Mouse (Mus musculus) hindbrain, embryonic 13.5 days (tissue): ENCODE results near the gene Tanc2. TPM values are rescaled to one million over a fixed set of nuclear protein-coding genes. Genes with fewer than 3 reads are reported as not detected.

ENCODE experiments used
- ATAC-seq: fragments of 200-750 bp; cut with Nextera tagmentation; 2 replicates; pipeline ENCODE4 v1.8.0; 2017; ENCODE audit warnings: moderate TSS enrichment; ENCODE audit not compliant: low FRiP score
- H3K27ac ChIP-seq: fragments of 300-500 bp; sonication (generic); 2 replicates; pipeline ENCODE4 v1.5.1; 2015; ENCODE audit warnings: inconsistent platforms, mild to moderate bottlenecking, moderate library complexity
- H3K27me3 ChIP-seq: fragments of 300-500 bp; sonication (generic); 2 replicates; pipeline ENCODE4 v1.6.1; 2015; ENCODE audit warnings: mild to moderate bottlenecking, inconsistent platforms
- H3K36me3 ChIP-seq: fragments of 300-500 bp; sonication (generic); 2 replicates; pipeline ENCODE4 v1.6.1; 2015; ENCODE audit warnings: mild to moderate bottlenecking, inconsistent platforms
- H3K4me1 ChIP-seq: fragments of 300-500 bp; sonication (generic); replicated peaks from 2 replicates; pipeline ENCODE4 v1.6.1; 2015; ENCODE audit warnings: inconsistent platforms
- H3K4me2 ChIP-seq: fragments of 300-500 bp; sonication (generic); 2 replicates; pipeline ENCODE4 v1.6.1; 2015; ENCODE audit warnings: inconsistent platforms, mild to moderate bottlenecking, moderate library complexity
- H3K4me3 ChIP-seq: fragments of 300-500 bp; sonication (generic); 2 replicates; pipeline ENCODE4 v1.5.1; 2015; ENCODE audit warnings: mild to moderate bottlenecking, inconsistent platforms
- H3K9ac ChIP-seq: fragments of 300-500 bp; sonication (generic); 2 replicates; pipeline ENCODE4 v1.6.1; 2015; ENCODE audit warnings: mild to moderate bottlenecking, inconsistent platforms
- H3K9me3 ChIP-seq: fragments of 300-500 bp; sonication (generic); 2 replicates; pipeline ENCODE4 v1.6.1; 2016; ENCODE audit warnings: inconsistent platforms
- WGBS: fragments of 180-500 bp; shearing (Covaris S2); methylation state at CpG from one replicate; pipeline ENCODE4 v1.1.7; 2015; 5-methylcytosine and 5-hydroxymethylcytosine counted together
- polyA plus RNA-seq: library from polyadenylated mRNA; unstranded; fragments of >200 nt; fragmentation: Nextera tagmentation; extraction: Ambion mirVana; gene quantifications from 2 replicates; pipeline ENCODE4 v1.2.1, GENCODE M21; 2015

Gene Tanc2
- polyA plus RNA-seq, 1 experiment from 2014 or later, result 34.8 TPM

DNA sequence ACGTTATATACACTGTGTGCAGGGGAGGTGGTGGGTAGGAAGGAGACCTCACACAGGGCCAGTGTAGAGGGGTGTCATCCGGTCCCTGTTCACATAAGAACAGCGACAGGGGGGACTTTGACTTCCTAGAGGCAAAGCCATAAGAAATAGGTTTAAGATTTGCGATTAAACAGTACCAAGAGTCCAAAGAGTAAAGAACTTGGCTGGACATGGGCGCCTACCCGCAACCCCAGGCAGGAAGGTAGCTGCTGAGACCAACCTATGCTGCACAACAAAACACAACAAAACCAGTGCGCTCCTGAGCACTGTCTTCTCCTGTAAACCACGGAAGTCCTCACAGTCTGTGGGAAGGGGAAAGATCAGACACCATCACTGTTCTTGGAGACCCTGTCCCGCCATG lies 362.3 kb downstream of the Tanc2 start:
- no peaks in the 10 kb centered on the region for H3K9me3 ChIP-seq
- H3K9ac ChIP-seq, result no peak overlapping the region
- H3K4me1 ChIP-seq, result no peaks in the 10 kb centered on the region
- H3K4me3 ChIP-seq, result no peak overlapping the region
- no peak for ATAC-seq
- no peaks in the 10 kb centered on the region for H3K36me3 ChIP-seq
- 88% methylated on average over 9 of the region's 9 CpGs for WGBS
- H3K27ac ChIP-seq, result no peak overlapping the region
- H3K27me3 ChIP-seq, result 0 out of 2 replicates have a peak, but pooled peaks cover 3% of the 10 kb centered on the region
- H3K4me2 ChIP-seq, result no peak overlapping the region

DNA sequence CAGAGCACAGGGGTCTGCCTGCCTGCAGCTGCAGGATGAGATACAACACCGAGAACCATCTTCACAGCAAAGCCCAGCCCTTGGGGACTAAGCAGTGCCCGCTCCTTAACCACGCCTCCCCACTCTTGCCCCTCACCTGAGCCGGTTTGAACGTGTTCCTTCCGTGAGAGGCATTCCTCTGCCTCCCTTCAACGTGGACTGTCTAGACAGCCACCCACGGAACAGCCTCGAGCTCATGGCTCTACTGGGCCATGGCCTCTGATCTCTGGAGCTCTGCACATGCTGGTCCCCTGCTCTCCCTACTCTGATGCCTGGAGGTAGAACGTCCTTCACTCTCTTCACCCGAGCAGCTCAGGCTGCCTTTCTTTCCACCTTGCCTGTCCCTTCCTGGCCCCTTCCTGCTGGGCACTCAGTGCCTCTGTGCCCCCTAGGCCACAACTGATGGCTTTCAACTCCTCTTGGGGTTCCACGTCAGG lies 363.2 kb downstream of the Tanc2 start, which contains the start of gene Cyb561:
TSS of gene Cyb561 (minus strand) at position 426 of the 476 bp plus-strand sequence.
- H3K9ac ChIP-seq, result no peak within 1 kb of the TSS
- no peaks in the 10 kb centered on the region for H3K4me1 ChIP-seq
- no peaks in the 10 kb centered on the region for H3K9me3 ChIP-seq
- no peak for ATAC-seq
- no peaks in the 10 kb centered on the region for H3K36me3 ChIP-seq
- no peak within 1 kb of the TSS for H3K4me2 ChIP-seq
- H3K27ac ChIP-seq, result no peak within 1 kb of the TSS
- 0 out of 2 replicates have a peak, but pooled peaks cover 3% of the 10 kb centered on the region for H3K27me3 ChIP-seq
- no peak within 1 kb of the TSS for H3K4me3 ChIP-seq
- WGBS, result 84% methylated on average over 12 of the region's 12 CpGs

DNA sequence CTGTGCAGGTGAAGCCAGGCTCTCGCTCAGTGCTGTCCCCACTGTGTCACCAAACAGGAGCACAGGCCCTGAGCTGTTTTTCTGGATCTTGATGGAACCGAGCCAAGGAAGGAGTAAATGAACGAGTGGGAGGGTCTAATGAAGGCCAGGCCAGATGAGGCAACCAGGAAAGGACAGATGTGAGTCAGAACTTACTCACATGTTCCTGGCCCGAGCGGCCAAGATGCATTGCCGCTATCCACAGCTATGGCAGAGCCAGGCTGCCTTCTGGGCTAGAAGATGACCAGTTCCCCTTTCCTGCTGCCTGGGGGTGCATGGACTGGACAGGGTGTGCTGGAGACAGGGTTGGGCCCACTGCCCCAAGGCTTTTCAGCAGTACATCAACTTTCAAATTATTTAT lies 363.6 kb downstream of the Tanc2 start:
- Histone ChIP-seq H3K9me3 (no peaks in the 10 kb centered on the region), H3K4me3 (no peak overlapping the region), H3K4me1 (no peaks in the 10 kb centered on the region), H3K27me3 (0 out of 2 replicates have a peak, but pooled peaks cover 3% of the 10 kb centered on the region), H3K36me3 (no peaks in the 10 kb centered on the region), H3K4me2 (no peak overlapping the region), H3K27ac (no peak overlapping the region), H3K9ac (no peak overlapping the region)
- ATAC-seq, result no peak
- WGBS, result 83% methylated on average over 6 of the region's 6 CpGs

DNA sequence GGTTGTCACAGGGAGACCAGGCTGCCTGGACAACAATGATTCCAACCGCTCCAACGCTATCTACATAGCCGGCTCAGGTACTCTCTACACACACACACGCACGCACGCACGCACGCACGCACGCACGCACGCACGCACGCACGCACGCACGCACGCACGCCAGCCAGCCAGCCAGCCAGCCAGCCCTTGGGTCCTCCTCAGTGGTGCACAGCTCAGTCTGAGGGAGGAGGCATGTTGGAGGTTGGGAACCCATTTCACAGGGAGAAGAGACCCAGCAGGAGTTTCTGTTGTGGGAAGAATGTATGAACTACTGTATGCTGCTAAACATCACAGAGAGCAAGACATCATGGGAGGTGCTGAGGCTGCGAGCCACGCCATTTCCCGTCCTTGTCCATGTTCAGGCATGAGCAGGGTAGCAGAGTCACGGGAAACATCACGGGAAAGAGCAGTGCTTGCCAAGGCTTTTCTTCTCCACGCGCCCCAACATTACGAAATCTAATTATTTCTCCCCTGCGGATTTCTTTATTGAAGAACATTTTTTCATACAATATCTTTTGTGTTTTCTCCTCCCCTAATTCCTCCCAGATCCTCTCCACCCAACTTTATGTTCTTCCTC lies 366.1 kb downstream of the Tanc2 start:
- 90% methylated on average over 28 of the region's 28 CpGs for WGBS

DNA sequence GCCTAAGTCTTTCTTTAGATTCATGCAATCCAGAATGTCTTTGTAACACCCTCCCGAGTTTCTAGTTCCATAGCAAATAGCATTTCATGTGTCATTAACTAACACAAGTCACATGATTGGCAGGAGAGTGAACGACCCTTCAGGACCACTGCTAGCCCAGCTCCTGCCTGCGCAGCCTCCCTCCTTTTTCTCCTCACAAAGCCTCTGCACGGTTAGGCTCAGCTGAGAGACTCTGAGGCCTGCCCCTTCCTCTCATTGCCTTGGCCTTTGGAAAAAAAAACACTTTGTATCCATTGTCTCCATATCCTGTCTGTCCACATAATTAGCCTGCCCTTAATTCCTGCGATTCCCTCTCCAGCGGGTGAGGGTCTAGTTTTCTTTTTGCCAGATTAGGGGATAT lies 367.7 kb downstream of the Tanc2 start:
- WGBS, result 41% methylated on average over 6 of the region's 6 CpGs

More for the DNA sequence above, 366.1 kb downstream of the Tanc2 start:
- 0 out of 2 replicates have a peak, but pooled peaks cover 3% of the 10 kb centered on the region for H3K4me1 ChIP-seq
- no peak overlapping the region for H3K9ac ChIP-seq
- no peak overlapping the region for H3K4me3 ChIP-seq
- H3K9me3 ChIP-seq, result no peaks in the 10 kb centered on the region
- H3K27me3 ChIP-seq, result no peaks in the 10 kb centered on the region
- H3K27ac ChIP-seq, result no peak overlapping the region
- H3K4me2 ChIP-seq, result no peak overlapping the region
- H3K36me3 ChIP-seq, result no peaks in the 10 kb centered on the region
- no peak for ATAC-seq

DNA sequence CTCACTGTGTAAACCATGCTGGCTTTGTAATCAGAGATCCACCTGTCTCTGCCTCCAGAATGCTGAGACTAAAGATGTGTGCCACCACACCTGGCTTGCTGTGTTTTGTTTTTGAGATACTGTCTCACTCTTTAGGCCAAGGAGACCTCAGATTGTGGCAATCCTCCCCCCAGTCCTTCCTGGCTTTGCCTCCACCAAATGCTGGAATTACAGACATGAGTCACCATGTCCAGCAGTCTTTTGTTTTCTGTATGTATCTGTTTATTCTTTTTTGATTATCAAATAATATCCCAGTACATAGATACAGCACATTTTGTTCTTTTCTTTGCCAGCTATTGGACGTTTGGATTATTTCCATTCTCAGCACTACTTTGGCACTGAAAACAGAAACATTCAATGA lies 368.8 kb downstream of the Tanc2 start:
- 67% methylated on average over 1 of the region's 1 CpGs for WGBS
- ATAC-seq, result no peak
- no peak overlapping the region for H3K9ac ChIP-seq
- H3K9me3 ChIP-seq, result no peaks in the 10 kb centered on the region
- no peak overlapping the region for H3K4me2 ChIP-seq
- no peak overlapping the region for H3K4me3 ChIP-seq
- no peaks in the 10 kb centered on the region for H3K36me3 ChIP-seq
- H3K27ac ChIP-seq, result no peak overlapping the region
- H3K4me1 ChIP-seq, result 0 out of 2 replicates have a peak, but pooled peaks cover 3% of the 10 kb centered on the region
- no peaks in the 10 kb centered on the region for H3K27me3 ChIP-seq

More for the DNA sequence above, 367.7 kb downstream of the Tanc2 start:
- Histone ChIP-seq H3K36me3 (no peaks in the 10 kb centered on the region), H3K27ac (no peak overlapping the region), H3K9ac (no peak overlapping the region), H3K27me3 (no peaks in the 10 kb centered on the region), H3K4me3 (no peak overlapping the region), H3K4me1 (0 out of 2 replicates have a peak, but pooled peaks cover 3% of the 10 kb centered on the region), H3K4me2 (no peak overlapping the region), H3K9me3 (no peaks in the 10 kb centered on the region)
- no peak for ATAC-seq

DNA sequence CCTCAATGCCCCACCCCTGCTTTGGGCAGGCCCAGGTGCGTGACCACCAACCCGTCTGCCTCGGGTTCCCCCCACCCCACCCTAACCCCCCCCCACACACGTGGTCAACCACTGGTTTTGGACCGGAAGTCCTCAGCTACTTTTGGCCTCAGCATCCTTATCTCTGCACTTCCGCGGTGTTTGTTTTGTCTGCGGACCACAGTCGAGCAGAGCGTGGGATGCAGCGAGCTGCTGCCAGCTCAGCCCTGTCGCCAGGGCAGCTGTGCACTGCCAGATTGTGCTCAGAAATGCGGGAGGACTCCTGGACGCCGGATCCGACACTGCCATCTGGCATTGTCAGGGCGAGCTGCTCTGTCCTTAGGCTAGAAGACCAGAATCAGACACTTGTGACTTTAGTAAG lies 369.6 kb downstream of the Tanc2 start:
- no peak for ATAC-seq
- 0 out of 2 replicates have a peak, but pooled peaks cover 3% of the 10 kb centered on the region for H3K4me1 ChIP-seq
- no peak overlapping the region for H3K4me2 ChIP-seq
- no peaks in the 10 kb centered on the region for H3K9me3 ChIP-seq
- H3K4me3 ChIP-seq, result no peak overlapping the region
- WGBS, result 49% methylated on average over 17 of the region's 17 CpGs
- H3K9ac ChIP-seq, result no peak overlapping the region
- H3K36me3 ChIP-seq, result no peaks in the 10 kb centered on the region
- no peaks in the 10 kb centered on the region for H3K27me3 ChIP-seq
- H3K27ac ChIP-seq, result no peak overlapping the region; the same call in 1 of the 2 replicates

DNA sequence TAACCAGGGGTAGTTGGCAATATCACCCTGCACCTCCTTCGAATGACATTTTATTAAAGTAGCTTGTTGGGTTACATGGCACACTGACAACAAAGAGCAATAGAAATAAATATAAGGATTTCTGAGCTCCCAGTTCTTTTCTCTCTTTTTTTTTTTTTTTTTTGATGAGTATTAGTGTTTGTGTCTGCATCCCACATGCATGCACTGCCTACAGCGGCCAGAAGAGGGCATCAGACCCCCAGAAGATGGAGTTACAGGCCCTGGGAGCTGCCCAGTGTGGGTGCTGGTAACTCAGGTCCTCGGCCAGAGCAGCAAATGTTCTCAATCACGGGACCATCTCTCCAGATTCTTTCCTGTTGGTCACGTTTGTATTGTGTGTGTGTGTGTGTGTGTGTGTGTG lies 374.9 kb downstream of the Tanc2 start:
- Histone ChIP-seq H3K4me2 (no peak overlapping the region), H3K36me3 (no peaks in the 10 kb centered on the region), H3K4me3 (no peak overlapping the region), H3K4me1 (peaks cover 19% of the 10 kb centered on the region), H3K9ac (no peak overlapping the region), H3K9me3 (no peaks in the 10 kb centered on the region), H3K27me3 (peaks cover 38% of the 10 kb centered on the region), H3K27ac (no peak overlapping the region)
- ATAC-seq, result no peak
- 71% methylated on average over 5 of the region's 5 CpGs for WGBS

DNA sequence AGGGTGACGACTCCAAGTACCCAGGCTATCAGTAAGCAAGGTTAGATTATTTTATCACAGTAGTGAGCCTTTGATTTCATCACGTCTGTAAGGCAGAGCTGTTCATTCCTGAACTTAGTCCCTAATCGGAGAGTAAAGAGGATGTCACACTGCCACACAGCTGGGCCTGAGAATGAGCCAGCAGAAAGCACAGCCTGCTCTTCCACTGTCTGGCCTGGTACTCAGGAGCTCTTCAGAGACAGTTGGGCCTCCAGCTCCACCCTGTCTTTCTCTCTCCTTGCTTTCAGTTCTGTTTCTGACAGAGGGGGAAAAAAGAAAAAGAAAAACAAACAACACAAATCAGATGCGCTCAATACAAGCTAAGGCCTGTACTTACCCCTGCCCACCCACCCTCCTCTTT lies 376.5 kb downstream of the Tanc2 start:
- 80% methylated on average over 4 of the region's 4 CpGs for WGBS
- Histone ChIP-seq H3K27me3 (peaks cover 54% of the 10 kb centered on the region), H3K4me1 (peaks cover 19% of the 10 kb centered on the region), H3K4me3 (no peak overlapping the region), H3K36me3 (no peaks in the 10 kb centered on the region), H3K27ac (no peak overlapping the region), H3K4me2 (no peak overlapping the region), H3K9me3 (no peaks in the 10 kb centered on the region), H3K9ac (no peak overlapping the region)
- ATAC-seq, result no peak

DNA sequence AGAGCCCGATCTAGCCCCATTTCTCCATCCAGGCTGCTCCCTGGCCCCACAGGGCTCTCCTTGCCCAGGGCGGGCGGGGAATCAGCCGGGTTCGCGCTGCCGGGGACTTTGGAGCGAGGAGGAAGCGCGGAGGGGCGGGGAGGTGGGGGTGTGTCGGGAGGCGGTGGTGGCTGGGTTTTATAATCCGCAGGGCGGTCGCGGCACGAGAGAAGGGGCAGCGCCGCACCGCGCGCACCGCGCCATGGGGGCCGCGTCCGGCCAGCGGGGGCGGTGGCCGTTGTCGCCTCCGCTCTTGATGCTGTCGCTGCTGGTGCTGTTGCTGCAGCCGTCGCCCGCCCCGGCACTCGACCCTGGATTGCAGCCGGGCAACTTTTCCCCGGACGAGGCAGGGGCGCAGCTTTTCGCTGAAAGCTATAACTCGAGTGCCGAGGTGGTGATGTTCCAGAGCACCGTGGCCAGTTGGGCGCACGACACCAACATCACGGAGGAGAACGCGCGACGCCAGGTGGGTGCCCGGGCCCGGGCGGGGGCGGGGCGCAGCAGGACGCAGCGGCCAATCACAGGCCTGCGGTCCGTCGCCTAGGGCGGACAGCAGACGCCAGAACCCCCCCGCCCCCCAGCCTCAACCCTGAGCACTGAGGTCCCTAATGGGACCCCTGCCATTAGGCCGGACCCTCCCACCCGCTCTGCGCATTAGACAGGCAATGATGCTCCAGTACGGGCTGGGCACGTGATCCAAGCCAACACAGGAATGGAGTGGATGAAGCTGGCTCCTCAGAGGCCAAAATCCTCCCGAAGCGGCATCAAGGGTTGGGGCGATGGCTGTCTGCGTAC lies 378.2 kb downstream of the Tanc2 start, which contains the start of gene Ace:
TSS of gene Ace (plus strand) at position 205 of the 834 bp plus-strand sequence.
- Histone ChIP-seq H3K36me3 (no peaks in the 10 kb centered on the region), H3K9me3 (no peaks in the 10 kb centered on the region), H3K4me2 (peak within 1 kb of the TSS; percentile 95), H3K9ac (peak within 1 kb of the TSS; percentile 81), H3K27me3 (peaks cover 54% of the 10 kb centered on the region), H3K4me1 (peaks cover 19% of the 10 kb centered on the region), H3K4me3 (peak within 1 kb of the TSS; percentile 60), H3K27ac (peak within 1 kb of the TSS; percentile 23; the same call in 1 of the 2 replicates)
- WGBS, result under 1% methylated on average over 75 of the region's 76 CpGs
- peak; percentile 63 for ATAC-seq

DNA sequence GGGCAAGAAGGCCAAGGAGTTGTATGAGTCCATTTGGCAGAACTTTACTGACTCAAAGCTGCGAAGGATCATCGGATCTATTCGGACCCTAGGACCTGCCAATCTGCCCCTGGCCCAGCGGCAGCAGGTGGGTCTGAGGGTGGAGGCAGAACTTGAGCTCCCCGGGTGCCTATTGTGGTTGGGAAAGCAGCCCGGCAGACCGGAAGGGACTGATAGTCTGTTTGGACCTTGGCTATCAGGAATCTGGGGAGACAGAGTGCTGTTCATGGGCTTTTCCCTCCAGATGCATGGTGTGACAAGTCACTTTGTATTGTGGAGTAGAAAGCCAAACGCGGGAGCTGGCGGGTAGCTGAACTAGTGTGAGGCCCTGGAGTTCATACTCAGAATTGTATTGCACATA lies 379.2 kb downstream of the Tanc2 start:
- Histone ChIP-seq H3K27me3 (peaks cover 58% of the 10 kb centered on the region), H3K4me1 (peaks cover 19% of the 10 kb centered on the region), H3K27ac (no peak overlapping the region), H3K36me3 (no peaks in the 10 kb centered on the region), H3K9ac (peak overlapping the region; percentile 81), H3K4me3 (peak overlapping the region; percentile 60; the same call in 1 of the 2 replicates), H3K9me3 (no peaks in the 10 kb centered on the region), H3K4me2 (peak overlapping the region; percentile 95)
- WGBS, result 41% methylated on average over 10 of the region's 10 CpGs
- ATAC-seq, result no peak

DNA sequence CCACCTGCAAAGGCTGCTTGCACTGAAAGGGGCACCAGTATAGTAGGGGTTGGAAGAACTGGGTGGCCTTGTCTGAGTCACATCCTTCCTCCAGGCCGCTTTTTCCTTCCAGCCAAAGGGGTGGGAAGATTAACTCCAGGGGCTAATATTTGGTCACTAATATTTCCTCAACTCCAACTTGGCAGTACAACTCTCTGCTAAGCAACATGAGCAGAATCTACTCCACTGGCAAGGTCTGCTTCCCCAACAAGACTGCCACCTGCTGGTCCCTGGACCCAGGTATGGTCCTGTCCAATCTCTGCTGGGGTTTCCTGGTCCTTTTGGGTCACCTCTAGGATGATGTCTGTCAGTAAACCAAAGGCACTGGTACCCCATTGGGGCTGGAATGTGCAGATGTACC lies 379.7 kb downstream of the Tanc2 start:
- Histone ChIP-seq H3K27me3 (peaks cover 58% of the 10 kb centered on the region), H3K4me3 (no peak overlapping the region), H3K36me3 (no peaks in the 10 kb centered on the region), H3K4me2 (no peak overlapping the region), H3K9me3 (no peaks in the 10 kb centered on the region), H3K27ac (no peak overlapping the region), H3K4me1 (peaks cover 19% of the 10 kb centered on the region), H3K9ac (no peak overlapping the region)
- no peak for ATAC-seq
- WGBS, result 92% methylated on average over 1 of the region's 1 CpGs
